Mouse (Mus musculus) cortical plate, adult 2 months (tissue): ENCODE results near the gene Pik3cb.

ENCODE experiments used
- CTCF ChIP-seq: fragments of 200-500 bp; IDR thresholded peaks from 2 replicates; pipeline ENCODE4 v1.5.1; 2011; ENCODE audit warnings: mild to moderate bottlenecking, control low read depth, low read length; ENCODE audit not compliant: insufficient read depth; ENCODE audit errors: extremely low read depth
- POLR2A ChIP-seq: fragments of 200-500 bp; IDR thresholded peaks from 2 replicates; pipeline ENCODE4 v1.6.1; 2011; ENCODE audit warnings: mild to moderate bottlenecking, low read length, control low read depth; ENCODE audit not compliant: insufficient read depth; ENCODE audit errors: extremely low read depth

- TF ChIP-seq CTCF (no peak), POLR2A (no peak)
Measured at GRCm38 (mm10) chr9:99164664-99165226, 24.3 kb upstream of the Pik3cb start.
